Mouse (Mus musculus) hindbrain, embryonic 15.5 days (tissue): ENCODE measurements around the gene Cnot10. TPM values are rescaled to one million over a fixed set of nuclear protein-coding genes. Genes with fewer than 3 reads are reported as not detected.

Source experiments
- ATAC-seq: fragments of 200-750 bp; cut with Nextera tagmentation; 2 replicates; pipeline ENCODE4 v1.8.0; 2017; ENCODE audit warnings: low read depth, moderate number of reproducible peaks, moderate TSS enrichment; ENCODE audit not compliant: low FRiP score
- H3K27ac ChIP-seq: fragments of 300-500 bp; sonication (generic); replicated peaks from 2 replicates; pipeline ENCODE4 v1.5.1; 2015; ENCODE audit warnings: mild to moderate bottlenecking, inconsistent platforms
- H3K27me3 ChIP-seq: fragments of 300-500 bp; sonication (generic); 2 replicates; pipeline ENCODE4 v1.6.1; 2015; ENCODE audit warnings: control low read depth, inconsistent platforms
- H3K36me3 ChIP-seq: fragments of 300-500 bp; sonication (generic); 2 replicates; pipeline ENCODE4 v1.6.1; 2015; ENCODE audit warnings: control low read depth, inconsistent platforms
- H3K4me1 ChIP-seq: fragments of 300-500 bp; sonication (generic); replicated peaks from 2 replicates; pipeline ENCODE4 v1.6.1; 2015; ENCODE audit warnings: control low read depth, inconsistent platforms
- H3K4me2 ChIP-seq: fragments of 300-500 bp; sonication (generic); 2 replicates; pipeline ENCODE4 v1.6.1; 2015; ENCODE audit warnings: moderate library complexity, mild to moderate bottlenecking, inconsistent platforms
- H3K4me3 ChIP-seq: fragments of 300-500 bp; sonication (generic); 2 replicates; pipeline ENCODE4 v1.5.1; 2015; ENCODE audit warnings: mild to moderate bottlenecking, inconsistent platforms
- H3K9ac ChIP-seq: fragments of 300-500 bp; sonication (generic); 2 replicates; pipeline ENCODE4 v1.6.1; 2015; ENCODE audit warnings: inconsistent platforms
- H3K9me3 ChIP-seq: fragments of 300-500 bp; sonication (generic); 2 replicates; pipeline ENCODE4 v1.6.1; 2016; ENCODE audit warnings: control low read depth, inconsistent platforms
- WGBS: fragments of 180-500 bp; shearing (Covaris S2); methylation state at CpG from one replicate; pipeline ENCODE4 v1.1.7; 2015; 5-methylcytosine and 5-hydroxymethylcytosine counted together
- polyA plus RNA-seq: library from polyadenylated mRNA; unstranded; fragments of >200 nt; fragmentation: Nextera tagmentation; extraction: Ambion mirVana; gene quantifications from 2 replicates; pipeline ENCODE4 v1.2.1, GENCODE M21; 2015

Cnot10 gene
- polyA plus RNA-seq, 1 experiment from 2014 or later: 53.2 TPM

GRCm38 (mm10) chr9:114612566-114612965 is 27.4 kb downstream of the Cnot10 start:
- Histone ChIP-seq H3K36me3 (peaks cover 69% of the 10 kb centered on the region), H3K27ac (no peak overlapping the region), H3K4me3 (no peak overlapping the region), H3K4me2 (no peak overlapping the region), H3K4me1 (no peaks in the 10 kb centered on the region), H3K9me3 (no peaks in the 10 kb centered on the region), H3K9ac (no peak overlapping the region), H3K27me3 (no peaks in the 10 kb centered on the region)
- no peak for ATAC-seq
- WGBS: 88% methylated on average over 4 of the region's 4 CpGs

GRCm38 (mm10) chr9:114610266-114610665 is 29.7 kb downstream of the Cnot10 start:
- no peaks in the 10 kb centered on the region for H3K27me3 ChIP-seq
- H3K4me1 ChIP-seq: no peaks in the 10 kb centered on the region
- peaks cover 67% of the 10 kb centered on the region for H3K36me3 ChIP-seq
- no peak overlapping the region for H3K4me2 ChIP-seq
- H3K9me3 ChIP-seq: no peaks in the 10 kb centered on the region
- 97% methylated on average over 3 of the region's 3 CpGs for WGBS
- no peak overlapping the region for H3K9ac ChIP-seq
- no peak overlapping the region for H3K4me3 ChIP-seq
- H3K27ac ChIP-seq: no peak overlapping the region
- no peak for ATAC-seq

- H3K27ac ChIP-seq: 0 out of 2 replicates have a peak overlapping the region, but pooled peaks have one; percentile 30
- ATAC-seq: 0 out of 2 replicates have a peak, but pooled peaks have one; percentile 42
These were observed 36.0 kb downstream of the Cnot10 start for GRCm38 (mm10) chr9:114603876-114604540.

GRCm38 (mm10) chr9:114601096-114601495 is 38.9 kb downstream of the Cnot10 start:
- 62% methylated on average over 1 of the region's 1 CpGs for WGBS
- no peak overlapping the region for H3K9ac ChIP-seq
- H3K4me1 ChIP-seq: no peaks in the 10 kb centered on the region
- H3K4me3 ChIP-seq: no peak overlapping the region
- H3K27ac ChIP-seq: no peak overlapping the region
- H3K4me2 ChIP-seq: no peak overlapping the region
- ATAC-seq: no peak
- peaks cover 30% of the 10 kb centered on the region for H3K36me3 ChIP-seq
- no peaks in the 10 kb centered on the region for H3K27me3 ChIP-seq
- H3K9me3 ChIP-seq: no peaks in the 10 kb centered on the region

More at GRCm38 (mm10) chr9:114603876-114604540, 36.0 kb downstream of the Cnot10 start:
- no peaks in the 10 kb centered on the region for H3K4me1 ChIP-seq
- no peaks in the 10 kb centered on the region for H3K27me3 ChIP-seq
- no peak overlapping the region for H3K4me2 ChIP-seq
- H3K36me3 ChIP-seq: peaks cover 25% of the 10 kb centered on the region
- H3K9ac ChIP-seq: no peak overlapping the region
- 61% methylated on average over 12 of the region's 12 CpGs for WGBS
- no peak overlapping the region for H3K4me3 ChIP-seq
- H3K9me3 ChIP-seq: no peaks in the 10 kb centered on the region

GRCm38 (mm10) chr9:114585017-114585345 is 55.0 kb downstream of the Cnot10 start:
- WGBS: 38% methylated on average over 5 of the region's 5 CpGs
- Histone ChIP-seq H3K27me3 (no peaks in the 10 kb centered on the region), H3K36me3 (peaks cover 25% of the 10 kb centered on the region), H3K4me3 (no peak overlapping the region), H3K4me1 (peaks cover 10% of the 10 kb centered on the region), H3K9me3 (no peaks in the 10 kb centered on the region), H3K27ac (no peak overlapping the region), H3K4me2 (no peak overlapping the region), H3K9ac (no peak overlapping the region)
- no peak for ATAC-seq

- Histone ChIP-seq H3K4me2 (peak overlapping the region; percentile 59), H3K4me3 (peak overlapping the region; percentile 20), H3K9ac (no peak overlapping the region), H3K4me1 (peaks cover 10% of the 10 kb centered on the region), H3K9me3 (no peaks in the 10 kb centered on the region), H3K27ac (no peak overlapping the region; the same call in 1 of the 2 replicates), H3K27me3 (no peaks in the 10 kb centered on the region), H3K36me3 (peaks cover 20% of the 10 kb centered on the region)
- 7% methylated on average over 28 of the region's 31 CpGs for WGBS
- 0 out of 2 replicates have a peak, but pooled peaks have one; percentile 57 for ATAC-seq
These were observed 55.6 kb downstream of the Cnot10 start for GRCm38 (mm10) chr9:114584183-114585016.

GRCm38 (mm10) chr9:114583812-114584182 is 56.2 kb downstream of the Cnot10 start:
- H3K4me3 ChIP-seq: peak overlapping the region; percentile 20
- H3K27ac ChIP-seq: no peak overlapping the region
- ATAC-seq: 0 out of 2 replicates have a peak, but pooled peaks have one; percentile 31
- WGBS: 2% methylated on average over 23 of the region's 23 CpGs
- peak overlapping the region; percentile 59 for H3K4me2 ChIP-seq
- peaks cover 14% of the 10 kb centered on the region for H3K36me3 ChIP-seq
- no peaks in the 10 kb centered on the region for H3K9me3 ChIP-seq
- H3K4me1 ChIP-seq: peaks cover 10% of the 10 kb centered on the region
- H3K9ac ChIP-seq: 0 out of 2 replicates have a peak overlapping the region, but pooled peaks have one; percentile 36
- no peaks in the 10 kb centered on the region for H3K27me3 ChIP-seq

- ATAC-seq: no peak
- Histone ChIP-seq H3K27me3 (no peaks in the 10 kb centered on the region), H3K4me3 (no peak overlapping the region), H3K36me3 (no peaks in the 10 kb centered on the region), H3K4me1 (no peaks in the 10 kb centered on the region), H3K27ac (no peak overlapping the region), H3K9me3 (no peaks in the 10 kb centered on the region), H3K4me2 (no peak overlapping the region), H3K9ac (no peak overlapping the region)
- WGBS: 84% methylated on average over 11 of the region's 11 CpGs
These were observed 61.3 kb downstream of the Cnot10 start for GRCm38 (mm10) chr9:114578646-114579045.

- Histone ChIP-seq H3K27ac (no peak overlapping the region), H3K4me2 (no peak overlapping the region), H3K9me3 (no peaks in the 10 kb centered on the region), H3K4me3 (no peak overlapping the region), H3K27me3 (no peaks in the 10 kb centered on the region), H3K9ac (no peak overlapping the region), H3K36me3 (no peaks in the 10 kb centered on the region), H3K4me1 (no peaks in the 10 kb centered on the region)
- no peak for ATAC-seq
- 88% methylated on average over 1 of the region's 1 CpGs for WGBS
These were observed 64.0 kb downstream of the Cnot10 start for GRCm38 (mm10) chr9:114576001-114576400.

GRCm38 (mm10) chr9:114573528-114573927 is 66.5 kb downstream of the Cnot10 start:
- Histone ChIP-seq H3K4me1 (no peaks in the 10 kb centered on the region), H3K9me3 (no peaks in the 10 kb centered on the region), H3K27ac (no peak overlapping the region), H3K27me3 (no peaks in the 10 kb centered on the region), H3K9ac (no peak overlapping the region), H3K4me2 (no peak overlapping the region), H3K36me3 (no peaks in the 10 kb centered on the region), H3K4me3 (no peak overlapping the region)
- no peak for ATAC-seq
- 79% methylated on average over 5 of the region's 5 CpGs for WGBS

GRCm38 (mm10) chr9:114568682-114569474 is 71.1 kb downstream of the Cnot10 start:
- Histone ChIP-seq H3K4me1 (peaks cover 11% of the 10 kb centered on the region), H3K9me3 (no peaks in the 10 kb centered on the region), H3K36me3 (no peaks in the 10 kb centered on the region), H3K4me3 (no peak overlapping the region), H3K9ac (no peak overlapping the region), H3K4me2 (no peak overlapping the region), H3K27ac (no peak overlapping the region), H3K27me3 (no peaks in the 10 kb centered on the region; the same call in 1 of the 2 replicates)
- WGBS: 94% methylated on average over 5 of the region's 5 CpGs
- ATAC-seq: no peak
